Mouse (Mus musculus) limb, embryonic 12.5 days (tissue): Measurements from ENCODE around the gene Krt25. TPM values are rescaled to one million over a fixed set of nuclear protein-coding genes. Genes with fewer than 3 reads are reported as not detected.

Experiments
- ATAC-seq: fragments of 200-750 bp; cut with Nextera tagmentation; 2 replicates; pipeline ENCODE4 v1.8.0; 2017; ENCODE audit warnings: low read depth, moderate TSS enrichment; ENCODE audit not compliant: insufficient number of reproducible peaks, insufficient read depth, low FRiP score, low TSS enrichment
- H3K27ac ChIP-seq: fragments of 300-500 bp; sonication (generic); 2 replicates; pipeline ENCODE4 v1.5.1; 2016; ENCODE audit warnings: mild to moderate bottlenecking, moderate library complexity
- H3K27me3 ChIP-seq: fragments of 300-500 bp; sonication (generic); 2 replicates; pipeline ENCODE4 v1.6.1; 2016; ENCODE audit warnings: mild to moderate bottlenecking, moderate library complexity
- H3K36me3 ChIP-seq: fragments of 300-500 bp; sonication (generic); 2 replicates; pipeline ENCODE4 v1.6.1; 2016; ENCODE audit warnings: mild to moderate bottlenecking, moderate library complexity
- H3K4me1 ChIP-seq: fragments of 300-500 bp; sonication (generic); replicated peaks from 2 replicates; pipeline ENCODE4 v1.6.1; 2016
- H3K4me2 ChIP-seq: fragments of 300-500 bp; sonication (generic); 2 replicates; pipeline ENCODE4 v1.6.1; 2016; ENCODE audit warnings: mild to moderate bottlenecking, moderate library complexity
- H3K4me3 ChIP-seq: fragments of 300-500 bp; sonication (generic); replicated peaks from 2 replicates; pipeline ENCODE4 v1.5.1; 2016; ENCODE audit warnings: mild to moderate bottlenecking
- H3K9ac ChIP-seq: fragments of 300-500 bp; sonication (generic); replicated peaks from 2 replicates; pipeline ENCODE4 v1.6.1; 2016; ENCODE audit warnings: mild to moderate bottlenecking, moderate library complexity
- H3K9me3 ChIP-seq: fragments of 300-500 bp; sonication (generic); 2 replicates; pipeline ENCODE4 v1.6.1; 2016; ENCODE audit warnings: mild to moderate bottlenecking, moderate library complexity
- WGBS: fragments of 180-500 bp; shearing (Covaris S2); methylation state at CpG from one replicate; pipeline ENCODE4 v1.1.7; 2016; 5-methylcytosine and 5-hydroxymethylcytosine counted together
- polyA plus RNA-seq: library from polyadenylated mRNA; unstranded; fragments of >200 nt; fragmentation: Nextera tagmentation; extraction: Ambion mirVana; gene quantifications from 2 replicates; pipeline ENCODE4 v1.2.1, GENCODE M21; 2016

Gene Krt25
- polyA plus RNA-seq, 1 experiment from 2014 or later: not detected

- Histone ChIP-seq H3K9me3 (no peaks in the 10 kb centered on the region), H3K36me3 (no peaks in the 10 kb centered on the region), H3K4me2 (no peak overlapping the region), H3K27ac (peak overlapping the region; percentile 8; the same call in 1 of the 2 replicates), H3K27me3 (no peaks in the 10 kb centered on the region), H3K4me3 (no peak overlapping the region), H3K4me1 (peaks cover 8% of the 10 kb centered on the region; the same call in 1 of the 2 replicates), H3K9ac (no peak overlapping the region; the same call in 1 of the 2 replicates)
- WGBS: 39% methylated on average over 7 of the region's 7 CpGs
- no peak for ATAC-seq
Measured at GRCm38 (mm10) chr11:99276786-99277185, 46.0 kb downstream of the Krt25 start.

GRCm38 (mm10) chr11:99275624-99276023 lies 47.1 kb downstream of the Krt25 start:
- H3K4me3 ChIP-seq: no peak overlapping the region
- H3K27me3 ChIP-seq: no peaks in the 10 kb centered on the region
- ATAC-seq: no peak
- no peak overlapping the region for H3K9ac ChIP-seq
- no peak overlapping the region for H3K4me2 ChIP-seq
- no peak overlapping the region for H3K27ac ChIP-seq
- peaks cover 8% of the 10 kb centered on the region; the same call in 1 of the 2 replicates for H3K4me1 ChIP-seq
- H3K36me3 ChIP-seq: no peaks in the 10 kb centered on the region
- 79% methylated on average over 6 of the region's 6 CpGs for WGBS
- H3K9me3 ChIP-seq: no peaks in the 10 kb centered on the region

- Histone ChIP-seq H3K27ac (no peak overlapping the region), H3K9ac (no peak overlapping the region), H3K27me3 (no peaks in the 10 kb centered on the region), H3K4me1 (peaks cover 20% of the 10 kb centered on the region), H3K4me2 (no peak overlapping the region), H3K4me3 (no peak overlapping the region), H3K36me3 (no peaks in the 10 kb centered on the region), H3K9me3 (no peaks in the 10 kb centered on the region)
- no peak for ATAC-seq
- WGBS: 83% methylated on average over 4 of the region's 4 CpGs
Measured at GRCm38 (mm10) chr11:99272721-99273120, 50.0 kb downstream of the Krt25 start.

GRCm38 (mm10) chr11:99269192-99269591 lies 53.6 kb downstream of the Krt25 start:
- Histone ChIP-seq H3K27me3 (no peaks in the 10 kb centered on the region), H3K4me2 (no peak overlapping the region), H3K9me3 (no peaks in the 10 kb centered on the region), H3K9ac (no peak overlapping the region), H3K4me3 (no peak overlapping the region), H3K4me1 (peaks cover 13% of the 10 kb centered on the region), H3K36me3 (no peaks in the 10 kb centered on the region), H3K27ac (peak overlapping the region; percentile 29; the same call in 1 of the 2 replicates)
- no peak for ATAC-seq
- WGBS: 67% methylated on average over 7 of the region's 7 CpGs

GRCm38 (mm10) chr11:99265796-99266195 lies 57.0 kb downstream of the Krt25 start:
- WGBS: 70% methylated on average over 9 of the region's 9 CpGs
- Histone ChIP-seq H3K4me2 (no peak overlapping the region), H3K36me3 (no peaks in the 10 kb centered on the region), H3K4me1 (peaks cover 13% of the 10 kb centered on the region), H3K27me3 (no peaks in the 10 kb centered on the region), H3K27ac (no peak overlapping the region), H3K9me3 (no peaks in the 10 kb centered on the region), H3K4me3 (no peak overlapping the region), H3K9ac (no peak overlapping the region)
- no peak for ATAC-seq

Other genes with a start within 250 kb of the Krt25 start
- gene Tns4, start 233.6 kb downstream of the Krt25 start, polyA plus RNA-seq: 0.65 and 0.73 TPM in 2 replicates
- 0.40 and 0.49 TPM in 2 replicates for gene Ccr7, start 167.9 kb downstream of the Krt25 start, polyA plus RNA-seq
- 403 and 407 TPM in 2 replicates for gene Smarce1, start 91.9 kb downstream of the Krt25 start, polyA plus RNA-seq
- gene Krt222, start 78.9 kb downstream of the Krt25 start, polyA plus RNA-seq: 0.15 and 0.36 TPM in 2 replicates
- 0.21 and 0.41 TPM in 2 replicates for gene Krt24, start 37.7 kb downstream of the Krt25 start, polyA plus RNA-seq
- gene Krt26, start 15.0 kb upstream of the Krt25 start, polyA plus RNA-seq: not detected in 2 replicates
- gene Krt27, start 28.2 kb upstream of the Krt25 start, polyA plus RNA-seq: not detected in 2 replicates
- 0.13 TPM in 1 of 2 replicates, not detected in the other for gene Krt28, start 52.0 kb upstream of the Krt25 start, polyA plus RNA-seq
- gene Krt10, start 66.4 kb upstream of the Krt25 start, polyA plus RNA-seq: 34.3 and 35.3 TPM in 2 replicates
- gene Krt12, start 99.3 kb upstream of the Krt25 start, polyA plus RNA-seq: not detected in 2 replicates
- gene Krt20, start 115.2 kb upstream of the Krt25 start, polyA plus RNA-seq: 0.18 and 0.42 TPM in 2 replicates
- 0.18 and 0.26 TPM in 2 replicates for gene Krt23, start 170.2 kb upstream of the Krt25 start, polyA plus RNA-seq
- gene Krt39, start 198.4 kb upstream of the Krt25 start, polyA plus RNA-seq: not detected in 2 replicates
- gene Krt40, start 220.2 kb upstream of the Krt25 start, polyA plus RNA-seq: not detected in 2 replicates
- not detected in 2 replicates for gene Krtap3-3, start 227.9 kb upstream of the Krt25 start, polyA plus RNA-seq
- gene Krtap3-2, start 233.9 kb upstream of the Krt25 start, polyA plus RNA-seq: not detected in 2 replicates
- gene Gm11939, start 236.5 kb upstream of the Krt25 start, polyA plus RNA-seq: not detected in 2 replicates
- gene Krtap3-1, start 243.7 kb upstream of the Krt25 start, polyA plus RNA-seq: not detected in 2 replicates